Mouse (Mus musculus) urinary bladder, postnatal 25 days (tissue): ENCODE data around the gene Apc2.
A peak's percentile ranks its signal among the peaks of the same experiment; 100 is the strongest.

Experiments
- DNase-seq: peaks from one replicate; pipeline ENCODE4 v3.0.0; 2022; ENCODE audit warnings: low spot score

The Apc2 gene

DNA sequence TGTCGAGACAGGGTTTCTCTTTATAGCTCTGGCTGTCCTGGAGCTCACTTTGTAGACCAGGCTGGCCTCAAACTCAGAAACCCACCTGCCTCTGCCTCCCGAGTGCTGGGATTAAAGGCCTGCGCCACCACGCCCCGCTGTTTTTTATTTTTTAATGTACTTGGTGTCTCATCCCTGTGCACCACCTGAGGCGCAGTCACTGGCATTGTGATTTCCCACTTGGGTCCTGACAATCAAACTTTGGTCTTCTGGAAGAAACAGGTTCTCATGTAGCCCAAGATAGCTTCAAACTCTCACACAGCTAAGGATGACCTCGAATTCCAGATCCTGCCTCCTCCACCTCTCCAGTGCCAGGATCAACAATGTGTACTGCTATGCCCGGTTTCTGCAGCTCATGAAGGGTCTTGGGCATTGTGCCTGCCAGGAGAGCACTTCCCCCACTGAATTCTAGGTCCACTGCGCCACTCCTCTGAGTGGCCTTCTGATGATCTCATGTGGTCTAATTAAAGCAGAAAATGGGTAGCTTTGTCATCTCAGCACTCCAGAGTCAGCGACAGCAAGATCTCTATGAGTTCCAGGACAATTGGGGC is 32.9 kb upstream of the Apc2 start:
- DNase-seq, result no peak

DNA sequence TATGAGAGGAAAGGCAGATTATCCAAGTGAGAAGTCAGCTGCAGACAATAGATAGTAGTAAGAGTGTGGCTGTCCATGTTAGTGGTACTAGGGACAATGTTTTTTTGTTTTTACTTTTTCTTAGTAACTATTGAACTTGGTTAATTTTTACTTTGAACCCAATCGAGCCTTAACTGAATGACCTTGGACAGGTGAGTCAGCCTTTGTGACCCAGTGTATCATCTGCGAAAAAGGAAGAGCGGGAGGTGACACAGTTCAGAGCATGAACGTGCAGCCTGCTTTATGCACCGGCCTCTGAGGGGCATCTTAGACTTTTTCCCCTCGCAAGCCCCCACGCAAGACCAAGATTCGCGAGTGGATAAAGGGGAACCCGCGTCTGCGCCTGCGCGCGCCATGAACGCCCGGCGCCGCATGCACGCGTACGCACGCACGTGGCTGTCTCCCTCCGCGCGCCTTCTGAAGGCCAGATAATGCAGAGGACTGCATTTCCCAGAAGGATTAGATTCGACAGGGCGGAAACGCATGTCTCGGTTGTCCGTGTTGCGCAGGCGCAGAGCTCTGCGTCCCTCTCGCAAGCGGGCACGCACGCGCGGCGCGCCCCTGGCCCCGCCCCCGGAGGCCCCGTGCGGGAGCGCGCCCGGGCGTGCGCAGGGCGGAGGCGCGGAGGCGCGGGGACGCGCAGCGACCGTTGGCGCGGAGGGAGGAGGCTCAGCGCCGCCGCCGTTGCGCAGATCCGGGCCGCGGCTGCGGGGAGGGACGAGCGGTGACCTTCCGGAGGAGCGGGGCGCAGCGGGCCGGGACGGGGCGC is 31.2 kb upstream of the Apc2 start:
- DNase-seq, result peak; percentile 99

DNA sequence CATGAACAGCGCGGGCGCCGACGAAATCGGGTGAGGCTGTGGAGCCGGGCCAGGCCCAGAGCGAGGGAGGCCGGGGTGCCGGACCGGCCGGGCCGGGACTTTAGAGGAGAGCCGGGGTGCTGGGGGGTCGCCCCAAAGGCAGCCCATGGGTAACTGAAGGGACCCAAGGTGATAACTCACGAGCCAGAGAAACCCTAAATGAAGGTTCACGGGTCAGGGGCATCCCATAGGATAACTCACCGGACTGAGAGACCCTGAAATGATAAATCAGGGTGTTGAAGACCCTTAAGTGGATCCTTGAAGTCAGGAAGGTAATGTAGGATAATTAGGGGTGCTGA is 30.7 kb upstream of the Apc2 start:
- DNase-seq, result no peak

DNA sequence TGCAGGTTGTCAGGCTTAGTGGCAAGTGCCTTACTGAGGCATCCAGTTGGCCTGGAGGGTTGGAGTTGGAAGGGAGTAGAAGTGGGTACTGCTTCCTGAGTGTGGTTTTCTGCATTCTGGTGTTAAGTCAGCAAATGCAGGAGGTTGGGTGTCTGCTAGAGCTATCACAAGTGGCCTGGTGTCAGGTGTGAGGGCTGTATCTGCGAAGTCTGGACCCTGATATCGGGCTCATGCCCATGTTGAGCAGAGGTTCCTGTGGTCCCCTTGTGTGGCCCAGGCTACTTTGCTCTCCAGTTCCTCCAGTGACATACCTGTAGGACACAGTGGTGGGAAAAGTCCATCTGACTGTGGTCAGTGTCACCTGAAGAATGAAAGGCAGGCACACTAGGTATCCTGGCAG is 25.7 kb upstream of the Apc2 start:
- no peak for DNase-seq

DNA sequence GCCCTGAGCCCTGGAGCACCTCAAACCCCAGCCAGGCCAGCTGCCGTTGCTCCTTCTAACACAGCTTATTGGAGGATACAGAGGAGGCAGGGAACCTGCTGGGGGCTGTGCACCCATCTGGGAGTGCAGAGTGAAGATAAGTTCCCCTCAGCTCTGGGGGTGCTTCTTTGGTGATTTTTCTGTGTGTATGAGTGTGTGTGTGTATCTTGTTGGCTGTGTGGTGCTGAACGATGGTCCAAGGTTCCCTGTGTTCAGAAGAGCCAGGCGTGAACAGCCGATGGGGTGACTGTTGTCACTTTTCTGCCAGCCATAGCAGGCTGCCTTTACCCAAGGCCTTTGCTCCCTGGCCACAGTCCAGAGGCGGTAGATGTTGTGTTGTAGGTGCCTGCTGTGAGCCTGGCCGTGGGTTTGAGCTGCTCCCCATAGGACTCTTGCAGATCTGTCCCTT is 25.0 kb upstream of the Apc2 start:
- no peak for DNase-seq

DNA sequence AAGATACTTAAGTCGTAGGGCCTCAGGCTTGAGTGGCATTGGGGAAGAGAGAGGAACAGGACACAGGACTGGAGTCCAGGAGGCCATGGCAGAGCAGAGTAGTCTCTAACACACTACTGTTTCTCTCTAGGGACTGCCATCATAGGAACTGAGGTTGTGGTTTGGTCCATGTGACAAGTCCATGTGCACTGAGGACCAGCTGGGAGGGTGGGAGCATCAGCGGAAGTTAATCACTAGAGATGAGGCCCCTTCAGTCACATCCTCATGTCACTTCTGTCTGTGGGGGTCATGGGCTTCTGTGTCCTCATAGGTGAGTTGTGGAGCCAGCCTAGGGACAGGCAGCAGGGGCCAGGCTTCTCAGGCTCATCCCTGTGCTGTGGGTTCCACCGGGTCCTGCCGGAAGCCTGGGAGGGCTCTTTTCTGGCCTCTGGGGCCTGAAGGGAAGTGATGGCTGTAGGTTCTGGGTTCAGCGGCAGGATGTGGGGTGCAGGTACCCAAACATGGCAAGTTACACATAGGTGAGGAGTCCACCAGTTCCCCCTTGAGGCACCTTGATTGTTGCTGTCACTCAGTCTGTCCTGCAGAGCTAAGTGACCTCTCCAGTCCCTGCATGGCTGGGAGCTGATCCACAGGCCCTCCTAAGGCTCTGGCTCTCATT is 24.5 kb upstream of the Apc2 start:
- DNase-seq, result no peak

DNA sequence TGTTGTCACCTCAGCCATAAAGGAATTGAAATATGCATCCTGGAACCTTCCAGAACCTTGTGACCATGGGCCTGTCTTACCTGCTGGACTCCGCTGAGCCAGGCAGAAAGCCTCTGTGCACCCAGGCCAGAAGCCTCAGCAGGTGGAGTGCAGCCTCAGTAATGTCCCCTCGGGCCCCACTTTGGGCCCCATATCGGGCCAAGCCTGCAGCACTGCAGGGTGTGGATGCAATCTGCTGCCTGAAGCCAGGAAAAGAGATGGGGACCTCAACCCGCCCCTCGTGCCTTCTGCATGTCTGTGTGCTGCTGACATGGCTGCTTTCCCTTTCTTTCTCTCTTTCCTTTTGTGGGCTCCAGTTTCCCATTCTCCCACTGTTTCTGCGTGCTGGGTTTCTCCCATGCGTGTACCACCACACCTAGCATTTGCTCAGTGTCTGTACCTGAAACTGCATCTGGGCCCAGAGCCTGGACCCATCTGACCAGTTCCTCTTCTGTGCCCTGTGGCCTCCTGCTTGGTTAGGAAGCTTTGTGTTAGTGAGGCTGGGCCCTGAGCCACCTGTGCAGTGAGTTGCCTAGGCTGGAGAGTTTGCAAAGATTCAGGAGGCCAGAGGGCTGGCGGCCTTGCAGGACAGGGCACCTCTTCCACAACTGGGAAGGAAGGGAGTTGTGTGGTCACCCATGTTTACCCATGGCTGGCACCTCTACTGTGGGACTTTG is 23.7 kb upstream of the Apc2 start:
- DNase-seq, result no peak

DNA sequence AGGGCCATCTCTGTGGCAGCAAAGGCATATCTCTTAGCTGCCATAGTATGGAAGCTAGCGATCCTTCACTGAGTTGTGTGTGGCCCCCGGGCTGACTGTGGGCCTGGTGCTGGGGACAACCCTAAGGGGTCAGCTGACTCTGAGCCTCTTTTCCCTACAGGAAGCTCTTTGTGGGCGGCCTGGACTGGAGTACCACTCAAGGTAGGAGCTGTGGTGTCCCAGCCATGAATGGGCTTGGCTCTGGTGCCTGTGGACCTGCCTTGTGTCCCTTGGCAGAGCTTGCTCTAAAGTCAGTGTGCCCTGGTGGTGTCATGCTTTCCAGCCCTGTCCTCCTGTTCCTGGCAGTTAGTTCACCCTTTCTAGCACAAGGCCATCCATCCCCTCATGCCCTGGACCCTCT is 21.9 kb upstream of the Apc2 start:
- no peak for DNase-seq

DNA sequence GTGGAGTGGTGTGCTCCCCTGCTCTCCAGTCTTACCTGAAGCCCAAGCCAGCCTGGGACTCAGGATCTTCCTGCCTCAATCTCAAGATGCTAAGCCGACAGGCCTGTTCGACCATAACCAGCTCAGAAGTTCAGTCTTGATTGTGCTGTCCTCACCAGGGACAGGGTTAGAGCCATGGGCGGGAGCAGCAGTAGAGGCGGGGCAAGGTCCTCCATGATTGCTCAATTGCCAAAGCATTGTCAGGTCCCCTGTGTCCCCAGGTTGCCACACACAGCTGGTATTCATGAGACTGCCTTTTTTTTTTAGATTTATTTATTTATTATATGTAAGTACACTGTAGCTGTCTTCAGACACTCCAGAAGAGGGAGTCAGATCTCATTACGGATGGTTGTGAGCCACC is 19.5 kb upstream of the Apc2 start:
- DNase-seq, result no peak

DNA sequence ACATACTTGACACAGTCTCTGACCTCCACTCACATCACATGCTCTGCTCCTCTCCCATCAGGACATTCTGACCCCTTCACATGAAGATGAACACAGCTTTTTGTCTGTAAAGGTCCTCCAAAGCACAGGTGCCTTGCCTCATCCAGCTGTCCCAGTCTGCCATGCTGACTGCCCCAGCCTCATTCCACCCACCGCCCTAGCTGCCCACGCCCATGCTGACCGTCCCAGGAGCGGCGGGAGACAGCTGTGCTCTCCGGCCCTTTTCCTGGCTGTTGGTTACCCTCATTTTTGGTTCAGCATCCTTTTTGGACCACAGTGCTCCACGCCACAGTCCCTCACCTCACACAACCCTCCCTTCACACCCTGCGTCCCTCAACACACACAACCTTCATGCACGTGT is 17.4 kb upstream of the Apc2 start:
- DNase-seq, result no peak

DNA sequence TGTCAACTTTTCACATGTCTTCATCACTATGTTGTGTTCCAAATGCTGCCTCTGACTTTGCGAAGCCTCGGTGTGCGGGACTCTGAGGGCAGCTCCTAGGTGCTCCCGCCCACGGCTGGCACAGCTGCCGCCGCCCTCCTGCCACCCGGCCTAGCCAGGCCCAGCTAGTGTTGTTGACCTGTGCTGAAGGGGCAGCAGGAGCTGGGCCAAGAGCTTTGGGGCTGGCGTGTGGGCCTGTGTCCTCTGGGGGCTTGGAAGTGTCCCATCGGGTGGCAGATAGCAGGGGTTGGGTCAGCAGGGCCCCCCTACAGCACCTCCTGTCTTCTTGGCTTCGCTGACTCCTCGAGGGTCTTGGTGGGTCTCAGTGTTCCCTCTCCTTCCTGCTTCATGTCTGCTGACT is 16.5 kb upstream of the Apc2 start:
- DNase-seq, result no peak

DNA sequence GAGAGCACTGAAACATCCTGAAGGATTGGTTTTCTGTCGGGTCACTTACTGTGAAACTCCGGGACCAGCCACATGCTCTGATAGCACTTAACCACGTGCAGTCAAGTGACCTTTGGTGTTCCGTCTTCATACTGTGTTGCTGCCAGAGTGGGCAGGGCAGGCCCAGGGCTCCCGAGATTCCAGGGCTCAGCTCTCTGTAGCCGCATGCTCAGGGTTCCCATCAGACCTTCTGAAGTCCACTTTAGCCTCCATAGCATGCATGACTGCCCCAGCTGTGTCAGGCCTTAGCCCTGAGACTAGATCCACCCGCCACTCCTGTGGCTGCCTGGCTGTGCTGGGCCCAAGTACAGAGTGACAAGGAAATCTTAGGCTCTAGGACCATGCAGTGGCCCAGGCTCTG is 14.5 kb upstream of the Apc2 start:
- DNase-seq, result no peak

DNA sequence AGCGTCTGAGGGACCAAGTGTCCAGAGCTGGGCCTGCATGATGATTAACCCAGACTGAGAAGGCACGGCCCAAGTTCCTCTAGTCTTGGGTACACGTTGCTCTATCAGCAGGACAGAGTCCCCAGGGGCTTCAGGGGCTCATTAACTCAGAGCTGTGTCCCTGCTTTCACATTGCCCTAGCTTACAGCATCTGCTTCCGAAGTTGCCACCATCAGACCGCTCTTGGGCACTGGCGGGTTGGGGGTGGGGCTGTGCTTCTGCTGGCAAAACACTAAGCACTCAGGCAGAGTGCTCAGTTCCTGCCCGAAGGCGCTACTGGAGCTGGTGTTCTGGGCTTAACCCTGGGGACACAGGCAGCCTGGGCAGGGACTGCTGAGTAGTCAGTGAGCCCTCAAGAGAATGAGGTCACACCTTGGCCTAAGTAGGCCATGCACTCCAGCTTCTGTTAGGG is 13.8 kb upstream of the Apc2 start:
- no peak for DNase-seq

DNA sequence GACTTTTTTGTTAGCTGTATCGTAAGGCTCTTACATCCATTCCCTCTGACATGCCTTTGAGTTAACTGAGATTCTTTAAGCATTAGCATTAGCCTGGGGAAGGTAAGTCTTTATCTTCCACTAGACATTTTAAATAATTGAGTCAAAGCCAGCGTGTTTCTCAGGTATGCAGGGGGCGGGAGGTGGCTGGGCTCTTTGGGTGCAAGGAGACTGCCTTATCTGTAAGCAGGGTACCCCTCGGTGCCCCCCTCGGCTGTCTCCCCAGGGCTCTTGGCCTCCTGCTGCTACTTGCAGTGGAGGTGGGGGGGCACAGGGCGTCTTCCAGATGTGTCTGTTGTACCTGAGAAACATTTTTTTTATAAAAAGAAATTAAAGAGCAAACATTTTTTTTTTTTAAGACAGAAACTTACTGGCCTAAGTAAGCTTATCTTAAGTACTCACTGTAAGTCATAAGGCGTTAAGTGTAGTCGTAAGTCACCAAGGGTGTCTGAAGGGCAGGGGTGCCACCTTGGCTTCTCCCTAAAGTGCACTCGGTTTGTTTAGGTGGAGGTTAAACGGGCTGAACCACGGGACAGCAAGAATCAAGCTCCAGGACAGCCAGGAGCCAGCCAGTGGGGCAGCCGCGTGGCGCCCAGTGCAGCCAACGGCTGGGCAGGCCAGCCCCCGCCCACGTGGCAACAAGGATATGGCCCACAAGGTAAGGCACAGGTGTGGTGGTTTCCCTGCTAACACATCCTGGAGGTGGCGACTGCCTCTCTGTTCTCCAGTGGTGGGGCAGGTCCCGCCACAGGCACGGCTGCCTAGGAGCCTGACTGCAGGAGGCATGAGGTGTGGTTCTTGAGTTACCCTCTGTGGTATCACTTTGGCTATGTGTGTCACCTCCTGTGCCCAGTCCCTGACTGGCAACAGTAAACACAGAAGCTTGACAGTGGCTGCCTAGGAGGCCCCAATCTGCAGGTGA is 13.0 kb upstream of the Apc2 start:
- DNase-seq, result no peak

DNA sequence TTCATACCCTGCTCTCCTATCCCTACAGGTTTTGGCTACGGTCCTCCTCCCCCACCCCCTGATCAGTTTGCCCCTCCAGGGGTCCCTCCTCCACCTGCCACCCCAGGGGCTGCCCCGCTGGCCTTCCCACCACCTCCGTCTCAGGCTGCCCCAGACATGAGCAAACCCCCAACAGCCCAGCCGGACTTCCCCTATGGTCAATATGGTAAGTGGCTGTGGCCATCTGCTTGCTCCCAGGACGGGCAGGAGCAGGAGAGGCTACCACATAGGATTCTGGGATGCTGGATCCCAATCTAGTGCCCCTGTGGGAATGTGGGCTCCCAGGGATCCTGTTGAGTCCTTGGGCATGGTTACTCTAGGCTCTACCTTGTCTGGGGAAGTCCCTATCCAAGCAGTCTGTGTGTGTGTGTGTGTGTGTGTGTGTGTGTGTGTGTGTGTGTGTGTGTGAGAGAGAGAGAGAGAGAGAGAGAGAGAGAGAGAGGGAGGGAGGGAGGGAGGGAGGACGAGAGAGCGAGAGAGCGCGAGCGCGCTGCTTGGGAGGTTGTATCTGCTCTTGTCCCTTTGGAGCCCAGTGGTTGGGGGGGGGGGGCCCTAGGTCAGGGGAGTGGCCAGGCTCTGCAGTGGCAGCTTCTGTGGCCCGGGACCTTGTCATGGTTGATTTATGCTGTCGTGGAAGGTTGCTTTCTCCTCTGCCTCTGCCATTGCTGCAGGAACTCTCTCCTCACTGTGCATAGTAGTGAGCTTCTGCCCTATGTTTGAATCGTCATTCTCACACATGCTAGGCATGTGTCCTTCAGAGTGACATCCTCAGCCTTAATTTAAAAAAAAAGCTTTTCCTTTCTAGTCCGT is 10.3 kb upstream of the Apc2 start:
- DNase-seq, result no peak

DNA sequence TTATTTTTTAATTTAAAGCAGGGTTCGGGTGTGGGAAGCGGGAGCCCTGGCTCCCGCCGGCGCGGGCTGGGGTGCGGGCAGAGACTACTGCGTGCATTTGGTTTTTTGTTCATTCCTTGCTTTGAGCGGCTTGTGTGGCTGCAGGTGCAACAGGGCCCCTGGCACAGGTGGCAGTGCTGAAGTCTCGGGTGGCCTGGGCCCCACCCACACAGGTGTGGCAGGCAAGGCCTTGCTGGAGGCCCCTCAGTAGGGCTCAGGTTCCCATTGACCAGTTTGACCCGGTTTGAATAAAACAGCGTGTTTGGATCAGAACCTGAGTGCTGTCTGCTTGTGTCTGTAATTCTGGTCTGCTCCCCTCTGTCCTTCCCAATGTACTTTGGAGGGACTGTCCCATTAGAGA is 7.7 kb upstream of the Apc2 start:
- DNase-seq, result no peak

DNA sequence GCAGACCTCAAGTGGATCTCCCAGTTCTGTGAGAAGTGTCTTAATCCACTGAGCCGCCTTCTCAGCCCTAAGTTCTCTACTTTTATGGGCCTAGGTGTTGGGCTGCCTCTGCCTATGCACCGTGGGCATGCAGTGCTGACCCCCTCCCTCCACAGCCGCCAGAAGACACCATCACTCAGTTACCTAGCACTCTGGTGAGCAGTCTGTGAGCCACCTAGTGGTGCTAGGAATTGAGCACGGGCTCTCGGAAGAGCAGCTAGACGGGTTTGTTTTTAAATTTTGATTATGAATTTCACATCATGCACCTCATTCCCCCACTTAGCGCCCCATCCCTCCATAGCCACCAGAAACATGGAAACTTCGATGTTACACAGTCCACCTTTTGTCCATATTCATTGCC is 7.1 kb upstream of the Apc2 start:
- DNase-seq, result no peak

DNA sequence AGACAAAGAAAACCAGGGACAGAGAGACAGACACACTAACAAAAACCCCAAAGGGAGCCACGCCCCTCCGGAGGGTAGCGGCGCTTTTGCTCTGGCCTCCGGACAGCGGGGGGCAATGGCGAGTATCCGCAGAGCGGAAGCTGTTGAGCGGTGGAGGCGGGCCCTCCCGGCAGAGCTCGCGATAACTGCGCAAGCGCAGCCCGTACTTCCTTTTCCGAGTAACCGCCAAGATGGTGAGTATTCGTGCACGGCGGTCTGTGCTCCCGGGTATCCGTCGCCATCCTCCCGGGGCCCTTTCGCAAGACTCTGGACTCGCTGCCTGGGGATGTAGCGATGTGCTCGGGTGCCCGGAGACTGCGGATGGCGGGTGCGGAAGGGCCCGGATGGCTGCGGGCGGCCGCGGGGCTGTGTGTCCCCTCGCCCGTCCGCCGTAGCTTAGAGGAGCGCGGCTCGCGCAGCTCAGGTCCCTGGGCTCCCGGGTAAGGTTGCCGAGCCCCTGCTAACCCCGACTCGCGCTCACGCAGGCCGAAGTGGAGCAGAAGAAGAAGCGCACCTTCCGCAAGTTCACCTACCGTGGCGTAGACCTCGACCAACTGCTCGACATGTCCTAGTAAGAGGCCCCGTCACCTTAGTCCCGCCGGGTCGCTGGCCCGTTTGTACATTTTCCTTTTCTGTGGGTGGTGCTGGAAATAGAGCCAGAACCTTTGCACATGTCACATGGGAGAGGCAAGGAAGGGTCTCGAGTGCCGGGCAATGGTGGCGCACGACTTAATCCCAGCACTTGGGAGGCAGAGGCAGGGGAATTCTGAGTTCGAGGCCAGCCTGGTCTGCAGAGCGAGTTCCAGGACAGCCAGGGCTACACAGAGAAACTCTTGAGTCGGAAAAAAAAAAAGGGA is 3.3 kb upstream of the Apc2 start, which contains the start of gene Rps15:
Gene Rps15 (plus strand): TSS at position 203 of the 896 bp plus-strand sequence.
- peak; percentile 89 for DNase-seq

DNA sequence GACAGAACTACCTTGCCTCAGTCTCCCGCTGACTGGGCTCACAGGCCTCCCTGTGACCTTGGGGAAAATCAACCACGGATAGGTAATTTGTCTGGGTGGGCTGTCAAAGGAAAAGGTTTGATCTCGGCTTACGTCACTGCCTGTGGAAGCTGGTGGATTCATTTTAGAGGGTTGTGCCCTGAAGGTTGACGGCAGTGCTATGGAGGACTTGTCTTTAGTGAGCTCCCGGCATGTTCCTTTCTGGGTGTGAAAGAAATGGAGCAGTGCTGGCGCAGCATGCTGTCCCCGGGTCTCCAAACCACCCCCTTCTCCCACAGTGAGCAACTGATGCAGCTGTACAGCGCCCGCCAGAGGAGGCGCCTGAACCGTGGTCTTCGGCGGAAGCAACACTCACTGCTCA is 2.5 kb upstream of the Apc2 start:
- DNase-seq, result no peak

DNA sequence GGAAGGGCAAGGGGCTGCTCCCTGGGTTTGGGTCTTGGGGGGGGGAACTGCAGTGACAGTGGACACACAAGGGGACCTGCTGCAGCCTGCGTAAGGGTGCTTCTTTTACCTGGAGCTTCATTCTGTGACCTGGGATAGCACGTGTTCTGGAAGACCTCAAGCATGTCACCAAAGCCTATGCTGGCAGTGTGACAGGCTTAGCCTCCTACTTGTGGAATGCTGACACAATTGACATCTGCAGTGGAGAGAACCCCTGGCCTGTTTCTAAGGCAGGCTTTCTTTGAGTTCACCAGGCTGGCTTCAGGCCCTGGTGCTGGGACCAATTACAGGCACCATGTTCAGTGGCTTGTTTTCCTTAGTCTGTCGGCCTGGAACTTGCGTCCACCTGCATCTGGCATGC is 1.5 kb upstream of the Apc2 start:
- no peak for DNase-seq
